Mouse (Mus musculus): ENCODE results near the gene Cacna2d3.

DNA sequence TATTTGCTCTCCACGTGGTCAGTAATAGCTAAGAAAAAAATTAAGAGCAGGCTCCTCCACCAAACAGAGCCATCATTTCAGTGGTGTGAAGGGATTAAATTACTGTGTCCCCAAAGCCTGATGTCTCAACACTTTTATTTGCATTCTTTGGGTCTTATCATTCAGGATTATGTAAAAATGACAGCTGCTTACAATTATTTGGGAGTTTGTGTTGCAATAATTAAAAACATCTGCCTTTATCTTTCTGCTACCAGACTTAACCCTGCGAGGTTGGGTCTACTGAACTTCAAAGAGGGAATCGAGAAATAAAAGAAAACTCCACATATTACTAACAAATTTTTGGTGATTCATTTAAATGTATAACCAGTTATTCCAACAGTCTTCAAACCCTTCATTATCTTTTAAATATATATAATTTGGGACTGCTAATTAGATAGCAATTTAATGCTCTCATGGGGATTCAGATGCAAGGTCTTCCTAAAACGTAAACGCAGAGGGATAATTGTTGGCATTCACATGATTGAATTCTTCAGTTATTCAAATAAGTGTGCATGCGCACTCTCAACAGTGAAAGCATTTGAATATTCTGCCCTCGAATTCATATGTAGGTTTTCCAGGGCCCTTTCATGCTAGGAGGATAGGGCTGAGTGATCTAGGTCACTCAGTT lies 636.0 kb downstream of the Cacna2d3 start:
- TF ChIP-seq GATA1 (IDR thresholded peaks at IDR 0.05; ENCODE audit: borderline replicate concordance, low read length): no peak
- TF ChIP-seq FLI1 (IDR thresholded peaks at IDR 0.05; ENCODE audit: low read length): no peak

Data from megakaryocyte, embryonic 14.5 days (primary cell).